Mouse (Mus musculus) ES-CJ7 (cell line): Measurements from ENCODE around the gene Fam173b.

Source experiments
- DNase-seq: peaks from one replicate; pipeline ENCODE4 v3.0.0; 2011; ENCODE audit warnings: low read depth, low spot score

The Fam173b gene

GRCm38 (mm10) chr15:31632478-31632877, 30.8 kb downstream of the Fam173b start:
- no peak for DNase-seq

- DNase-seq = no peak
Measured at GRCm38 (mm10) chr15:31634582-31634981, 32.9 kb downstream of the Fam173b start.

- DNase-seq = no peak
Measured at GRCm38 (mm10) chr15:31636091-31636595, 34.5 kb downstream of the Fam173b start.

- no peak for DNase-seq
Measured at GRCm38 (mm10) chr15:31647225-31647624, 45.6 kb downstream of the Fam173b start.

DNA sequence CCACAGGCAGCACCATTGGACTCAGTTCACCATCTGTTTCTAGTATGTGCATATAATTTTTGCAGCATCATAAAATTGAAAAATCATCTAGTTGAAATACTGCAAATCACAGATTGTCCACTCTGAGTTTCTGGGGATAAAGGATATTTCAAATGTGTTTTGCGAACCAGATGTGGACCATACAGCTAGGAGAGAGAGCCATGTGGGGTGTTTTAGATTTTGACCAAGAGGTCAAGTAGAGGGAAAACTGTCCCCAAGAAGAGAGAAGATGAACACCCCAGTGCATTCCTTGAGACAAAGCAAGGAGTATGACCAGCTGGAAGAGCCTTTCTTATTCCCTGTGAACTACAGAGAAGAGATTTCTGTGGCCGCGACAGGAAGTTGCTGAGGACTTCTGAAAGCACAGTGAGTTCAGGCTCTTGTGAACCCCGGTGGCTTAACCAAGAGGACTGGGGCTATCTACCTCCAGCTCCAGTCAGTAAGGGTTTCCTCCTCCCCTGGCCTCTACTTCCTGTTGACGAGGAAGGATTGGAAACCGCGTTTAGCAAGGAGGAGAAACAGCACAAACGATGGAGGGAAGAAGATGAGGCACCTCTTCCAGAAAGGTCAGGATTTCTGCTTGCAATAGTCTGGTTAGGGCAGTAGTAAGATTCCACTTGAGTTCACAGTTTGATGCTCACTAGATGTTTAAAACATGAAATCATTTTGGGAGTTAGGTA, 46.4 kb downstream of the Fam173b start:
- DNase-seq = no peak

DNA sequence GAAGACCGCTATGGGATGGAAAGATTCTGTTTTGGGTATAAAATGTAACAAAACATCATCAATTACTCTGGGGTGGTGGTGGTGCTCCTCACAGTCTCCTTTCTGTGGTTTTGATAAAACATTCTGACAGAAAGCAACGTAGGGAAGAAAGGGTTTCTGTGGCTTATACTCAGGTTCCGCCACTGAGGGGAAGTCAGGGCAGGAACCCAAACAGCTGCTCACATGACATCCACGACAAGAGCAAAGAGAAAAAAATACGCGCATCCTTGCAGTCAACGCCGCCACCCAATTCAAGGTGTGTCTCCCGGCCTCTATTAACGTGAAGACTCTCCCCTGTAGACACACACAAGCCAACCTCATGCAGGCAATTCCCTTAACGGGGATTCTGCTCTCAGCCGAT, 48.0 kb downstream of the Fam173b start:
- no peak for DNase-seq

- no peak for DNase-seq
Measured at GRCm38 (mm10) chr15:31650821-31651220, 49.2 kb downstream of the Fam173b start.

DNA sequence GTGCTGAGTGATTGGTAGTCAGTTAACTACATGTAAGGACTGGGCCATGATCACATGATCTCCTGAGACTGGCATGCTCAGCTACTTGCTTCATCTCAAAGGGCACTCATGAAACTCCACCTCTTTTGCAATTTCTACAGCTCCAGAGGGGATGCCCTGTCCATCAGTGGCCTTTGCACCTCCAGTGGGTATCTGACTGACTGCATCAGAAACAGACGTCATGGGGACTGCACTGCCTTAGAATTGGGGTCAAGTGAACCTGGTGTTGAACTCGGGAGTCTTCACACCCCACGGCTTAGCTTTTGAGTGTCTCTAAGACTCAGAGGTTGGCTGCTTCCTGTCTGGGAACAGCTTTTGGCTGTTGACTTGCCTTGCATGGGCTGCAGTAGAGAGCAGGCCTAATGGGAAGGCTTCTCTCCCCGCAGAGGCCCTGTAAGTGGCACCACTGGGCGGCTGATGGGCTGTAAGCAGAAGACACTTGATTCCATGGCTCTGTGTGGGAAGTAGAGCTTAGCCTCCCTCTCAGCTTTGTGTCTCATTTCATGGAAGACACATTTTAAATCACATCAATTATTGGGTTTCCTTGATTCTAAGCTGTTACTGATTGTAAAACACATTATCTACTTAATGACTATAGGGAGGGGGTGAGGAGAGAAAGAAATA, 58.6 kb downstream of the Fam173b start:
- no peak for DNase-seq

- no peak for DNase-seq
Measured at GRCm38 (mm10) chr15:31660844-31661243, 59.2 kb downstream of the Fam173b start.

- DNase-seq = no peak
Measured at GRCm38 (mm10) chr15:31661802-31662201, 60.1 kb downstream of the Fam173b start.

- DNase-seq = no peak
Measured at GRCm38 (mm10) chr15:31663074-31663473, 61.4 kb downstream of the Fam173b start.
